Mouse (Mus musculus) spleen, adult 2 months (tissue): ENCODE results near the gene Nckipsd.

Experiments
- CTCF ChIP-seq: fragments of 200-500 bp; IDR thresholded peaks from 2 replicates; pipeline ENCODE4 v1.5.1; 2011; ENCODE audit warnings: mild to moderate bottlenecking, inconsistent platforms; ENCODE audit not compliant: insufficient read depth, insufficient read length, insufficient replicate concordance; ENCODE audit errors: extremely low read depth
- POLR2A ChIP-seq: fragments of 200-500 bp; IDR thresholded peaks from 2 replicates; pipeline ENCODE4 v1.6.1; 2011; ENCODE audit warnings: low read depth, low read length, inconsistent platforms

GRCm38 (mm10) chr9:108780959-108781358 lies 27.2 kb upstream of the Nckipsd start:
- TF ChIP-seq POLR2A (no peak), CTCF (no peak)
